Mouse (Mus musculus) midbrain, embryonic 12.5 days (tissue): Measurements from ENCODE around the gene Mmp9. TPM values are rescaled to one million over a fixed set of nuclear protein-coding genes. Genes with fewer than 3 reads are reported as not detected.

ENCODE experiments used
- ATAC-seq: fragments of 200-750 bp; cut with Nextera tagmentation; 2 replicates; pipeline ENCODE4 v1.8.0; 2017; ENCODE audit warnings: low read depth, moderate TSS enrichment, moderate library complexity; ENCODE audit not compliant: low FRiP score
- H3K27ac ChIP-seq: fragments of 300-500 bp; sonication (generic); replicated peaks from 2 replicates; pipeline ENCODE4 v1.5.1; 2016; ENCODE audit warnings: mild to moderate bottlenecking
- H3K27me3 ChIP-seq: fragments of 300-500 bp; sonication (generic); 2 replicates; pipeline ENCODE4 v1.6.1; 2016; ENCODE audit warnings: mild to moderate bottlenecking
- H3K36me3 ChIP-seq: fragments of 300-500 bp; sonication (generic); 2 replicates; pipeline ENCODE4 v1.6.1; 2016
- H3K4me1 ChIP-seq: fragments of 300-500 bp; sonication (generic); 2 replicates; pipeline ENCODE4 v1.6.1; 2016
- H3K4me2 ChIP-seq: fragments of 300-500 bp; sonication (generic); replicated peaks from 2 replicates; pipeline ENCODE4 v1.6.1; 2016; ENCODE audit warnings: mild to moderate bottlenecking, moderate library complexity
- H3K4me3 ChIP-seq: fragments of 300-500 bp; sonication (generic); 2 replicates; pipeline ENCODE4 v1.5.1; 2016; ENCODE audit warnings: mild to moderate bottlenecking
- H3K9ac ChIP-seq: fragments of 300-500 bp; sonication (generic); replicated peaks from 2 replicates; pipeline ENCODE4 v1.6.1; 2016; ENCODE audit warnings: mild to moderate bottlenecking, moderate library complexity
- H3K9me3 ChIP-seq: fragments of 300-500 bp; sonication (generic); 2 replicates; pipeline ENCODE4 v1.6.1; 2016; ENCODE audit warnings: mild to moderate bottlenecking
- WGBS: fragments of 180-500 bp; shearing (Covaris S2); methylation state at CpG from one replicate; pipeline ENCODE4 v1.1.7; 2016; 5-methylcytosine and 5-hydroxymethylcytosine counted together
- polyA plus RNA-seq: library from polyadenylated mRNA; unstranded; fragments of >200 nt; fragmentation: Nextera tagmentation; extraction: Ambion mirVana; gene quantifications from 2 replicates; pipeline ENCODE4 v1.2.1, GENCODE M21; 2016

Mmp9 gene
- polyA plus RNA-seq, 1 experiment from 2014 or later, result 6.2 TPM

DNA sequence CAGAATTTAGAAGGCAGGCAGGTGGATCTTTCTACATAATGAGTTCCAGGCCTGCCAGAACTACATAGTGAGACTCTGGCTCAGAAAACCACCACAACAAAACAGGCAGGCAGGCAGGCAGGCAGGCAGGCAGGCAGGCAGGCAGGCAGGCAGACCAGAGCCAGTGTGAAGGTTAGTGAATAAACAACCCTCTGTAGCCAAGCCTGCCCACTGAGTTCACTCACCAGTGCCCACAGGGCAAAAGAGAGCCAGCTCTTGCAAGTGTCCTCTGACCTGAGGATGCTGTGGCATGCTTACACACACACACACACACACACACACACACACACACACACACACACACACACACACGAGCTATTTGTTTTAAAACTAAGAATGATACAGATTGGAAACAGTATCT lies 37.1 kb upstream of the Mmp9 start:
- Histone ChIP-seq H3K27ac (no peak overlapping the region), H3K36me3 (peaks cover 100% of the 10 kb centered on the region), H3K27me3 (no peaks in the 10 kb centered on the region), H3K4me1 (no peaks in the 10 kb centered on the region), H3K9ac (no peak overlapping the region), H3K4me2 (no peak overlapping the region), H3K4me3 (no peak overlapping the region), H3K9me3 (peaks cover 7% of the 10 kb centered on the region)
- no peak for ATAC-seq
- WGBS, result 67% methylated on average over 1 of the region's 1 CpGs

DNA sequence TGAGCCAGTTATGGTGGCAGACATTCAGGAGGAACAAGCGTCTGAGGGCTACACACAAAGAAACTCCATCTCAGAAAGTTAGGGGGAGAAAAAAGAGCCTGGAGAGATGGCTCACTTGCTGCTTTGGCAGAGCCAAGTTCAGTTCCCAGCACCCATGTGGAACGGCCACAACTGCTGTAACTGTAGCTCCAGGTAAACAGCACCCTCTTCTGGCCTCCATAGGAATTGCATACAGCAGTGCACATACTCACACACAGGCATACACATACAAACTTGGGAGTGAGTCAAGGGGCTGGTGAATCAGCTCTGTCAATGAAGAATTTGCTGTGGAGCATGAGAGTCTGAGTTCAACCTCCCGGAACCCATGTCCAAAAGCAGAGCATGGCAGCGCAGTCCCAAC lies 34.5 kb upstream of the Mmp9 start:
- Histone ChIP-seq H3K4me1 (peaks cover 15% of the 10 kb centered on the region), H3K9me3 (peaks cover 7% of the 10 kb centered on the region), H3K27me3 (no peaks in the 10 kb centered on the region), H3K4me2 (no peak overlapping the region), H3K4me3 (no peak overlapping the region), H3K27ac (no peak overlapping the region), H3K36me3 (peaks cover 84% of the 10 kb centered on the region), H3K9ac (no peak overlapping the region)
- ATAC-seq, result no peak
- WGBS, result 100% methylated on average over 4 of the region's 4 CpGs

- Histone ChIP-seq H3K4me1 (peaks cover 20% of the 10 kb centered on the region), H3K27ac (no peak overlapping the region), H3K9ac (no peak overlapping the region), H3K27me3 (no peaks in the 10 kb centered on the region), H3K4me2 (no peak overlapping the region), H3K9me3 (peaks cover 7% of the 10 kb centered on the region), H3K36me3 (peaks cover 69% of the 10 kb centered on the region), H3K4me3 (no peak overlapping the region)
- ATAC-seq, result no peak
- WGBS, result 97% methylated on average over 12 of the region's 12 CpGs
Measured at GRCm38 (mm10) chr2:164907511-164907910, 33.1 kb upstream of the Mmp9 start.

DNA sequence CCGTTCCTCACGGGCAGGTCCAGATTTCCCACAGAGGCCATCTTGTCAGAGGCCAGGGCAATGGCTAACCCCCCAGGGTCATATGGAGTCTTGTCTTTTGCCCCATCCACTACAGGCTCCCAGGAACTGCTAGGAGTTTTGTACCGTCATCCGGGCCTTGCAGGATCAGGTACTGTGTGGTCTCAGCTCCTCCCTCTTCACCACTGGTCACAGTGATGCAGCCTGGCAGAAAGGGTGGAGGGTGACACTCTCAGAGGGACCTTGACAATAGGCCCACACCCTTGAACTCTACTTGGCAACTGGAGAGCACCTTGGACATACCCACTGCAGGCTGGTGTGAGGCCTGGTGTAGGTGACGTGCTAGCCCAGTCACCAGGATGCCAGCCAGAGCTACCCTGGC lies 32.6 kb upstream of the Mmp9 start:
- no peak for ATAC-seq
- Histone ChIP-seq H3K27me3 (no peaks in the 10 kb centered on the region), H3K4me1 (peaks cover 21% of the 10 kb centered on the region), H3K27ac (no peak overlapping the region), H3K4me3 (no peak overlapping the region), H3K9me3 (peaks cover 7% of the 10 kb centered on the region), H3K9ac (no peak overlapping the region), H3K36me3 (peaks cover 64% of the 10 kb centered on the region), H3K4me2 (no peak overlapping the region)
- WGBS, result 99% methylated on average over 5 of the region's 5 CpGs

DNA sequence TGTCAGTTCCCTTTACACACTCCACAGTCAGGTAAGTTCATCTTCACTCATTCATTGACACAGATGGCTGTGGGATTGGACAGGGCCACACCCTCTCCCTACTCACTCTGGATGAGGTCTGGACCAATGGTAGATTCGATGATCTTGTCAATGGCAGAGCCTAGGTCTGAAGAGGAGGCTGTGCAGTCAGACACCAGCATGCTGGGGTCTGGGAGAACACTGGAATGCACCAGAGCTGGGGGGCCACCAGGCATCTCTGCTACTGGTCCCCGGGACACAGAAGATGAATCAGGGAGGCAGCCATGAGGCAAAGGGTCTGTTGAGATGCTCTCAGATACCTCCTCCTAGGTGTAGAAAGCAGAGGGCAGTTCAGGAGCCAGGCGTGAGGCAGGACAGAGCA lies 31.5 kb upstream of the Mmp9 start:
- Histone ChIP-seq H3K9ac (peak overlapping the region; percentile 93; the same call in 1 of the 2 replicates), H3K4me3 (peak overlapping the region; percentile 78; the same call in 1 of the 2 replicates)

DNA sequence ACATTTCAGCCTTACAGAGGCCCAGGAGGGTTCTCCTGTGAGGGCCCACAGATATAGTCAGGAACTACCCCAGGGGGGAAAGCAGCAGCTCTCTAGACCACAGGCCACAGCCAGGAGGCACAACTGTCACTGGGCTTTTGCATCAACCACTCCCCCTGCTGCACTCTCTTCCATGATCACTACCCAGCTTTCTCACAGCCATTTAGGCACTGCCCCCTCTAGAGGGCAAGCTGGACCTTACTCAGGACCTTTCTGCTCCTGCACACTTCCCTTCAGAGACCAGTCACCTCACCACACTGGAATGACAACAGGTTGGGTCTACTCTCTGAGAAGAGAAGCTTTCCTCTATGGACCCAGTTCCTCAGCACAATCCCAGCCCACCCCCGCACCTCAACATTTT lies 31.0 kb upstream of the Mmp9 start:
- Histone ChIP-seq H3K4me2 (peak overlapping the region; percentile 83), H3K36me3 (peaks cover 52% of the 10 kb centered on the region), H3K4me3 (peak overlapping the region; percentile 78; the same call in 1 of the 2 replicates), H3K27ac (no peak overlapping the region), H3K4me1 (peaks cover 21% of the 10 kb centered on the region), H3K9ac (peak overlapping the region; percentile 93), H3K27me3 (no peaks in the 10 kb centered on the region), H3K9me3 (peaks cover 7% of the 10 kb centered on the region)
- no peak for ATAC-seq
- WGBS, result 85% methylated on average over 1 of the region's 1 CpGs

More for the DNA sequence above, 31.5 kb upstream of the Mmp9 start:
- Histone ChIP-seq H3K4me1 (peaks cover 21% of the 10 kb centered on the region), H3K27me3 (no peaks in the 10 kb centered on the region), H3K4me2 (peak overlapping the region; percentile 83), H3K27ac (no peak overlapping the region), H3K9me3 (peaks cover 7% of the 10 kb centered on the region), H3K36me3 (peaks cover 57% of the 10 kb centered on the region)
- ATAC-seq, result no peak
- WGBS, result 87% methylated on average over 3 of the region's 3 CpGs

- H3K4me2 ChIP-seq, result peak overlapping the region; percentile 83
- H3K9me3 ChIP-seq, result peaks cover 7% of the 10 kb centered on the region
- H3K27me3 ChIP-seq, result no peaks in the 10 kb centered on the region
- peaks cover 21% of the 10 kb centered on the region for H3K4me1 ChIP-seq
- peak overlapping the region; percentile 78 for H3K4me3 ChIP-seq
- peaks cover 43% of the 10 kb centered on the region for H3K36me3 ChIP-seq
- peak; percentile 17; the same call in 1 of the 2 replicates for ATAC-seq
- WGBS, result 5% methylated on average over 37 of the region's 37 CpGs
- peak overlapping the region; percentile 93 for H3K9ac ChIP-seq
- H3K27ac ChIP-seq, result peak overlapping the region; percentile 99
Measured at GRCm38 (mm10) chr2:164910360-164911061, 30.1 kb upstream of the Mmp9 start.

DNA sequence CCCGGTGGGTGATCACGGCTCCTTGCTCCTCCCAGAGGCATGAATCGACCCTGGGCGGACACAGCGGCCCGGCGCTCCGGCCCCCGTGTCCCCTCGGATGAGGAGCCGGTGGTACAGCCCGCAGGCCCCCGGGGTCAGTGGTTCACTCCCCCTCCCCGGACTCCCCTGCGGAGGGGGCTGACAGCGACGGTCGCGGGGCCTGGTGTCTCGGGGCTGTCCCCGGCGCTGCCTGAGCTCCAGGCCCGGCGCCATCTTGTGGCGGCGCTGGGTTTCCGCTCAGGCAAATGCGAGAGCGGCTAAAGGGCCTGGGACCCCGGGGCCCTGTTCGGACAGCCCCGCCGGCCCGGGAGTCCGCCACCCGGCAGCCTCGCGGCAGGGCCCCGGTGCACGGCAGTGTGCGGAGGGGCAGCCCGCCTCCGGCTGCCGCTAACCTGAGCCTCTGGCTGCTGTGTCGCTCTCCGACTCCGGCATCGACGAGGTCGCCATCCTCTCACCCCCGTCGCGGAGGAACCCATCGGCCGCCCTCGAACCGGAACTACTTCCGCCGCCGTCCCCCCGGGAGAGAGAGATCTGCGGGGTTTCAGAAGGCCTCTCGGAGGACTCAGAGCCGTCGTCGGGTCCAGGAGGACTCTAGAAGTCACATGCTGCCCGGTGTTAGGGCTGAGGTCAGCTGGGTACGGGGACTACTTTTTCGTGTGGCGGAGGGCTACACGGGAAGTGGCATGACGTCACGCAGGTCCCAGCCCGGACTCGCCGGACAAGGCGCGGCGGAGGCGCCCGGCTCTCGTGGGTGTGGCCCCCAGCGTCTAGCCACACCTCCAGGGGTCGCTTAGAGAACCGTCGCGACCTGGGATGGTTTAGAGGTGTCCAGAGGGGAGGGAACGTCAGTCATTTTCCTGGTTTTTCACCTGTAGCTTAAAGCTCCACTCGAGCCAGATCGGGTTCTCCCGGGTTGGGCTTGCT lies 29.2 kb upstream of the Mmp9 start, which contains the start of gene Zfp335:
Gene Zfp335 (minus strand): TSS at position 672 of the 963 bp plus-strand sequence.
- Histone ChIP-seq H3K36me3 (peaks cover 34% of the 10 kb centered on the region), H3K27me3 (no peaks in the 10 kb centered on the region), H3K4me1 (peaks cover 21% of the 10 kb centered on the region), H3K4me2 (peak within 1 kb of the TSS; percentile 83), H3K27ac (peak within 1 kb of the TSS; percentile 99), H3K9ac (peak within 1 kb of the TSS; percentile 93), H3K4me3 (peak within 1 kb of the TSS; percentile 78), H3K9me3 (peaks cover 2% of the 10 kb centered on the region)
- peak; percentile 81 for ATAC-seq
- WGBS, result under 1% methylated on average over 72 of the region's 91 CpGs

- ATAC-seq, result peak; percentile 17; the same call in 1 of the 2 replicates
Measured at GRCm38 (mm10) chr2:164912151-164912550, 28.4 kb upstream of the Mmp9 start.

DNA sequence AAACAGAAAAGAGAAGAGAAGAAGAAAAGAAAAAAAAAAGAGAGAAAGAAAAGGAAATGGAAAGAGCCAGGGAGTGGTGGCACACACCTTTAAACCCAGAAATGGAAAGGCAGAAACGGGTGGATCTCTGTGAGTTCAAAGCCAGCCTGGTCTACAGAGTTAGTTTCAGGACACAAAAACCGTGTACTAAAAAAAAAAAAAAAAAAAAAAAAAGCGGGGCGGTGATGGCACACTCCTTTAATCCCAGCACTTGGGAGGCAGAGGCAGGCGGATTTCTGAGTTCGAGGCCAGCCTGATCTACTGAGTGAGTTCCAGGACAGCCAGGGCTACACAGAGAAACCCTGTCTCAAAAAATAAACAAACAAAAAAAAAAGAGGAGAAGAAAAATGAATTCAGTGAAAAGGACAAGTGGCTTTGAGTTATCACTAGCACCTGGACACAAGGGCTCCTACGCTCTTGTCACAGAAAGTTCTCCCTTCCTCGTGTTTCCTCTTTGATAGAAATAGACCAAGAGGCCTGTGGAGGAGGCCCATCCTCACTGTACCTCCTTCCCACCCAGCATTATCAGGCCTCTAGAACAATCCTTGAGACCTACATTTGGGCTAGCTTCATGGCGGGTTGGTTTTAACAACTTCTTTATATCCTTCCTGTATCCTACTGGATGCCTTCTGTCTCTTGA lies 27.7 kb upstream of the Mmp9 start:
- no peak overlapping the region for H3K4me3 ChIP-seq
- H3K9ac ChIP-seq, result no peak overlapping the region
- H3K27me3 ChIP-seq, result no peaks in the 10 kb centered on the region
- peaks cover 19% of the 10 kb centered on the region for H3K36me3 ChIP-seq
- H3K9me3 ChIP-seq, result no peaks in the 10 kb centered on the region
- H3K27ac ChIP-seq, result peak overlapping the region; percentile 99; the same call in 1 of the 2 replicates
- ATAC-seq, result no peak
- 97% methylated on average over 9 of the region's 9 CpGs for WGBS
- peaks cover 21% of the 10 kb centered on the region for H3K4me1 ChIP-seq
- no peak overlapping the region for H3K4me2 ChIP-seq

More at GRCm38 (mm10) chr2:164912151-164912550, 28.4 kb upstream of the Mmp9 start:
- Histone ChIP-seq H3K9me3 (no peaks in the 10 kb centered on the region), H3K27me3 (no peaks in the 10 kb centered on the region), H3K27ac (peak overlapping the region; percentile 99), H3K4me1 (peaks cover 21% of the 10 kb centered on the region), H3K4me3 (peak overlapping the region; percentile 78), H3K36me3 (peaks cover 26% of the 10 kb centered on the region), H3K9ac (peak overlapping the region; percentile 93), H3K4me2 (peak overlapping the region; percentile 83)
- 25% methylated on average over 12 of the region's 12 CpGs for WGBS

DNA sequence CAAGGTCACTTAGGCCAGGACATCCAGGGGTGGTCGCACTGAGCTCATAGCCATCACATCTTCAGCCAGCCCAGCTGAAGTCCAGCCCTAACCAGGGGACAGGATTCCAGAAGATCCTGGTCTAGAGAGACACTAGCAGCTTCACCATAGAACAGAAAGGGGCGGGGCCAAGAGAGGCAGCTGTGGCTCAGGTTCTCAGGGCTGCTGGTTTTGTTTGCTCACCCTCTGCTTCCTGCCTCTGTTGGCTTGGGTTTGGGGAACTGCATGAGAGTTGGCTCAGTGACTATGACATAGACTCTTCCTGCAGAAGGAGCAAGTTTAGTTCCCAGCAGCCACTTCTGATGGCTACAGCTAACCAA lies 27.2 kb upstream of the Mmp9 start:
- Histone ChIP-seq H3K4me3 (no peak overlapping the region), H3K9me3 (no peaks in the 10 kb centered on the region), H3K9ac (no peak overlapping the region), H3K27me3 (no peaks in the 10 kb centered on the region), H3K27ac (no peak overlapping the region), H3K36me3 (peaks cover 14% of the 10 kb centered on the region), H3K4me1 (peaks cover 21% of the 10 kb centered on the region), H3K4me2 (no peak overlapping the region)
- ATAC-seq, result no peak
- 93% methylated on average over 2 of the region's 2 CpGs for WGBS
